Mouse (Mus musculus) adrenal gland (tissue): ENCODE results near the gene Btd.

ENCODE experiments used
- intact Hi-C: fragments of 180-260 bp; cut with DNase I; formaldehyde crosslinking; loops from one replicate; pipeline ENCODE4 v1.15.1; 2025

Gene Btd

GRCm38 (mm10) chr14:31663376-31664099 is 22.7 kb downstream of the Btd start:
- intact Hi-C loops, result no loop called here

GRCm38 (mm10) chr14:31664100-31664902 is 23.5 kb downstream of the Btd start:
- intact Hi-C loops, result no loop called here

GRCm38 (mm10) chr14:31664903-31665565 is 24.2 kb downstream of the Btd start:
- intact Hi-C loops, result no loop called here

GRCm38 (mm10) chr14:31665566-31665940 is 24.7 kb downstream of the Btd start:
- intact Hi-C loops, result no loop called here

GRCm38 (mm10) chr14:31666931-31667705 is 26.3 kb downstream of the Btd start:
- intact Hi-C loops, result no loop called here

- intact Hi-C loops, result no loop called here
Measured at GRCm38 (mm10) chr14:31667741-31668140, 26.9 kb downstream of the Btd start.

GRCm38 (mm10) chr14:31668326-31668725 is 27.5 kb downstream of the Btd start:
- intact Hi-C loops, result no loop called here

GRCm38 (mm10) chr14:31669161-31669611 is 28.4 kb downstream of the Btd start:
- intact Hi-C loops, result no loop called here

GRCm38 (mm10) chr14:31669642-31670490 is 29.0 kb downstream of the Btd start:
- intact Hi-C loops, result no loop called here

GRCm38 (mm10) chr14:31671635-31672320 is 30.9 kb downstream of the Btd start:
- intact Hi-C loops, result no loop called here

- intact Hi-C loops, result no loop called here
Measured at GRCm38 (mm10) chr14:31680656-31681055, 39.8 kb downstream of the Btd start.

- intact Hi-C loops, result no loop called here
Measured at GRCm38 (mm10) chr14:31681291-31681690, 40.5 kb downstream of the Btd start.

- intact Hi-C loops, result no loop called here
Measured at GRCm38 (mm10) chr14:31681931-31682555, 41.2 kb downstream of the Btd start.

- intact Hi-C loops, result no loop called here
Measured at GRCm38 (mm10) chr14:31683610-31684009, 42.8 kb downstream of the Btd start.

- intact Hi-C loops, result no loop called here
Measured at GRCm38 (mm10) chr14:31684343-31685040, 43.7 kb downstream of the Btd start.

GRCm38 (mm10) chr14:31685680-31686079 is 44.9 kb downstream of the Btd start:
- intact Hi-C loops, result no loop called here

- intact Hi-C loops, result no loop called here
Measured at GRCm38 (mm10) chr14:31686231-31686630, 45.4 kb downstream of the Btd start.

GRCm38 (mm10) chr14:31692536-31692935 is 51.7 kb downstream of the Btd start:
- intact Hi-C loops, result no loop called here
